Mouse (Mus musculus) c-Kit-positive CD71-positive TER-119-negative erythroid progenitor cells, embryonic 14.5 days (primary cell): ENCODE results near the gene Golim4.

Experiments used
- DNase-seq: peaks from one replicate; pipeline ENCODE4 v3.0.0-alpha.2; 2013; ENCODE audit warnings: low read depth

The Golim4 gene

DNA sequence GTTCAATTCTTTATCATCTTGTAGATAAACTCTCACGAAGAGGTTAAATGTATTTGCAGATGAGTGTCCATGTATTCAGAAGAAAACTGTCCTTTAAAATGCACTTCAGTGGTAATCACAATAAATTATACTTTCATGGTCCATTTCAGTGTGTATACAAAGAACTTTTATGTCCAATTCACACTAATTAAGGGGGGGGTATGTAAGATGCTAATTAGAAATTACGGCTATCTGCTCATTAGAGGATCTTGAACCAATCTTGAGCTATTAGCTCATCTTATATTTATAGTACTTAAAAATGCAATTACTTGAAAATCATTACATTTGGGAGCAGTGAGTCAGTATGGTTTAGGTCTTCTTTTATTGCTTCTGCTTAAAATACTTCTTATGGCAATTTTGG, 31.6 kb downstream of the Golim4 start:
- DNase-seq = no peak

GRCm38 (mm10) chr3:75917770-75918503, 38.8 kb downstream of the Golim4 start:
- peak; percentile 86 for DNase-seq

DNA sequence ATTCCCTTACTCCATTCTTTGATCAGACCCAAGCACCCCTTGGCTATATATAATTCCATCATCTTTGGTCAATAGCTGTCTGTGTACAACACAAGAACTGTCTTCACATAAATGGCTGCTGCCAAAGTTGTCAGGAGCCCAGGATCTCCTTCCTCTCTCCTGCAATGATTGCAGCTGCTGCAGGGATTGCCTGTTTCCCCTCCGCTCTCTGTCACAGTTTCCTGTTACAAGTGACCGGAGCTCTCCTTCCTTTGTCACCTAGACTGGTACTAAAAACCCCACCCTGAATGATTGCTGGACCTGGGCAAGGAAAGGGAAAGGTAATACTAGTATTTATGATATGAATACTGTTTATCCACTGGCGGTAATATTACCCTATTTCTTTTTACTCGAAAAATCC, 44.0 kb downstream of the Golim4 start:
- no peak for DNase-seq

DNA sequence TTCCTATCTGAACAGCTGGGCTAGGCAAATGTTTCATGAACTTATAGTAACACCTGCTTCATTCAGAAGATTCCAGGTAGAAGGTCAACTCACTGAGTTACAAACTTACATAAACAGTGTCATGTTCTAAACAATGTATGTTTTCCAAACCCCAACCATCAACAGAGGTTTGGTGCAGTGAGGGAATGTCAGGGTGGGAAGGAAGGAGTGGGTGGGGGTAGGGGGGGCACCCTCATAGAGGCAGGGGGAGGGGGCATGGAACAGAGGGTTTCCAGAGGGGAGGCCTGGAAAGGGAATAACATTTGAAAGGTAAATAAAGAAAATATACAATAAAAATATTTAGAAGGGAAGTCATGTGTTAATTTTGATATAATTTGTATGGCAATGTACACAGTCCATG, 46.0 kb downstream of the Golim4 start:
- no peak for DNase-seq

DNA sequence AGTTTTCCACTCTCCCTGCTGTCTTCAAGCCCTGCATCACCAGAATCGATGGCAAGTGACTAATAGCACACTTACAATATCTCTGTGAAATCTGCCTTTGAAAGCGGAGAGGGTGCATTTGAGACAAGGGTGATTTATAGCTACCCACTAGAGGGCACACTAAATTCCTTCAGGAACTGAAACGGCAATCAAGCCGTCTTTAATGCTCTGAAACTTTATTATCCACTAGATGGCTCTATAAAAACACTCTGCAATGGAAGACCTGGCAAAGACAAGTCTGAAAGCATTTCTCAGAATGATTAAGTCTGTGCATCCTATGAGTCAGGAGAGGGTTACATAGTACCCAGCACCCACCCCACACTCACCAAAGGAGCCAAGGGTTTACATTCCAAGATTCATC, 46.5 kb downstream of the Golim4 start:
- peak; percentile 44 for DNase-seq

DNA sequence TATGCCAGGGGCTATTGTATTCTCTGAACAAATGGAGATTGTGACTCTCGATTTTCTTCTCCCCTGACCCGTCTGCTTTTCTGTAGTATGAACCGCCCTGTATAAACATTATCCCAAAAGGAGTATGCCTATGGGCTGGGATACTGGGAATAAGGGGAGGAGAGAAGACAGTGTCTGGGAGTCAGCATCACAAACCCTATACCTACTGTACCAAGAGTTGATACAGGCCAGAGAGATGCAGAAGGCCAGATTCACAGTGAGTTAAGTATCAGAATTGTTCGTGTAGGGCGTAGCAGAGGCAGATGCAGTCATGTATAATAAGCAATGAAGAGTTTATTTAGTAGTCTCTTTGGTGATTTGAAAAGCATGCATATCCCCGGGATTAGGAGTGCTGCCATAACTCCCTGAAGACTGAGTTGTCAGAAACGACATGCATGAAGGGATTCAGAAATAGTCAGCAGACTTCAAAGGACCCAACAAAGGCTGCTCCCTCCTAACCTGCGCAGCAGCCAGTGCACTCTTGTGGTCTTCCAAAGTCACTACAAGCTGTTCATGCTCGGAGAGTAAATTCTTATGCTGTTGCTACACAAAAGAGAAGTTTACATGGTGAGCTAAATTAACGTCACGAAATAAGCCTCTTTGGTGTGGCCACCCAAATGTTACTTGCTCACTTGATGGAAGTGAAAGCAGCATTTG, 54.7 kb downstream of the Golim4 start:
- no peak for DNase-seq

- DNase-seq = no peak
Observed at GRCm38 (mm10) chr3:75895075-75895474, 61.7 kb downstream of the Golim4 start.

GRCm38 (mm10) chr3:75891581-75891980, 65.2 kb downstream of the Golim4 start:
- DNase-seq = no peak

DNA sequence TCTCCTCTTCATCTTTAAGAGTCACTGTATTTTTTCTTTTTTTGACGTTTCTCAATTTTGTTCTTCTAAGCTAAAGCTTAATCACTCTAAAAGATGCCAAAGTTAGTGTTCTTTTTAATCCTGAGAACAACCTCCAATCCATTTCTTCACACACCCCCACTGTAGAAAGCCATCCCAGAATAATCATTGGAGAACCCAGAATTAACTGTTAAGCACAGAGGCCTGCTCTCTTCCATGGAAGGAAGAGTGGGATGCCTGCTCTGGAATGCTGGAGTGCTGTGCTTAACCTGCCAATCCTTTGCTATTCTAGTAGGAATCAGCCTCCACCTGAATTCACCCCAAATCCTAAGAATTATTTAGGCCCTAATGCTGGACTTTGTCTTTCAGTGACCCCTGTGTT, 67.4 kb downstream of the Golim4 start:
- DNase-seq = no peak

GRCm38 (mm10) chr3:75881582-75881981, 75.2 kb downstream of the Golim4 start:
- no peak for DNase-seq

DNA sequence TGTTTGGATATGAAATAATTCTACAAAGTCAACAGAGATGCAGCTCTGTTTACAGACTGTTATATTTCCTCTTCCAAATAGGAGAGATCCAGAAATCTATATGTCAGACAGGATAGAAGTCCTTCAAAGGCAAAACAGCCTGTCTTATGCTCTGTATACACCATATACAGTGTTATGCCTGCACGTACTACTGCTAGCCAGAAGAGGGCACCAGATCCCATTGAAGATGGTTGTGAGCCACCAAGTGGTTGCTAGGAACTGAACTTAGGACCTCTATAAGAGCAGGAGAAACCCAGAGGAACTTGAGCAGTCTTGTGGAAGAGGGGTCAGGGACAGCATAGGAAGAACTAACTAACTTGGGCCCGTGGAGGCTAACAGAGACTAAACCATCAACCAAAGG, 77.5 kb downstream of the Golim4 start:
- DNase-seq = no peak

DNA sequence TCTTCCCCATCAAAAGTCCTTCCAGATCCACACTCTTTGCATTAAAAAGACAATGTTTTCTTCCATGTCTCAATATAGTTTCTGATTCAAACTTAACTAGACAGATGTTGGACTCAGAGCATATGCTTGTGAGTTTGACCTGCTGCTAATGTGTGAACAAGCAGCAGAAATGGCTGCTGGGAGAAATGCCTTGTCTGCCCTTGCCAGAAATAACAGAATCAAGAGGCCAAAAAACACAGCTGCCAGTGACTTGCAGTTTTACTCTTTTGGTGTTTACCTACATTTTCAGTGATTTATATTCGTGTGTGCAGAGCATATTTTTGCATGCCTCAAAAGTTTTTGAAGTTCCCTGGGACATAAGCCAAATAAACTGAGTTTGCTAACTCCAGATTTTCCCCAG, 87.9 kb downstream of the Golim4 start:
- DNase-seq = no peak

- DNase-seq = peak; percentile 6
Observed at GRCm38 (mm10) chr3:75864203-75864602, 92.5 kb downstream of the Golim4 start.

GRCm38 (mm10) chr3:75861677-75862076, 95.1 kb downstream of the Golim4 start:
- peak; percentile 34 for DNase-seq

DNA sequence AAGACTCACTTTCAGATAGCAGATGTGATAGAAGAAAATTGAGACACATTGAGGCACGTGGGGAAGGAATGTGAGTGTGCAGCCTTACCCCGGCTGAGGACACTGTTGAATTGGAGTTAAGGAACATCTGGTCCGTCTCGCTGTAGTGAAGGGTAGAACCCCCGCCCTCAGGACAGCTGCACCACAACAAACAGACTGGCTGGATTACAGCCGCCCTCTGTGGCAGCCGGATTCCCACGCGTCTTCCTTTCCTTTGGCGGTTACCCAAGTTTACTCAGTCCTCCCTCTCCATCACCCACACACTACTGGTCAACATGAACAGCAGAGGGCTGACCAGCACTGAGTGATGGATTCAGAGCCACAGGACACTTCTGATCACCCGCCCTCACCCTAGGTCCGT, 96.0 kb downstream of the Golim4 start:
- no peak for DNase-seq

GRCm38 (mm10) chr3:75835286-75835967, 121.3 kb downstream of the Golim4 start:
- no peak for DNase-seq

DNA sequence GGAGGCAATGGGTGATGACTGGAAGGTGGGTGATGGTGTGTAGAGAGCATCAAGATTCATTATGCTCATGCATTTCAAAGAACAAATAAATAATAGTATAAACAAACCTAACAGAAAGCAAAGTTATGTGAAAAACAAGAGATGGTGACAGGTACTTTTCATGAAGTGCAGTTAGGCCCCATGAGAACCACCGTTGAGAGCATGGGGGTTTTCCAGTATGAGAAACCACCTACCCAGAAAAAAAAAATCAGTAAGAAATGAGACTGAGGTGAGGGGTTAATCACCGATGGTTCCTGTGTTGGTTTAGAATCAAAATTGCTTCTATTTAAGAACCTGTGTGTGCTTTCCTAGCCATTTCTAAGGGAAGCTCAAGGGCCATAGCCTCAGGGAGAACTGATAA, 121.9 kb downstream of the Golim4 start:
- DNase-seq = no peak
